Mouse (Mus musculus) neural tube, embryonic 12.5 days (tissue): ENCODE measurements around the gene Reps1. TPM values are rescaled to one million over a fixed set of nuclear protein-coding genes. Genes with fewer than 3 reads are reported as not detected.

ENCODE experiments used
- polyA plus RNA-seq: library from polyadenylated mRNA; unstranded; fragments of >200 nt; fragmentation: Nextera tagmentation; extraction: Ambion mirVana; gene quantifications from 2 replicates; pipeline ENCODE4 v1.2.1, GENCODE M21; 2016

Reps1 gene
- polyA plus RNA-seq, 1 experiment from 2014 or later: 44.7 TPM

Other genes with a start within 250 kb of the Reps1 start
- 4.1 TPM in 2 replicates for gene Heca, start 107.8 kb upstream of the Reps1 start, polyA plus RNA-seq
- 155 and 159 TPM in 2 replicates for gene Abracl, start 32.6 kb upstream of the Reps1 start, polyA plus RNA-seq
- 0.45 and 0.47 TPM in 2 replicates for gene Ect2l, start 155.0 kb downstream of the Reps1 start, polyA plus RNA-seq
- 5.6 and 7.3 TPM in 2 replicates for gene Ccdc28a, start 179.1 kb downstream of the Reps1 start, polyA plus RNA-seq